In genomic region chr2:33753630-33754316, GRCm38 (mm10) we compare ENCODE assay signal across 8 mouse cellular contexts.
DNase-seq lines count a peak whose midpoint lies in the region; ATAC-seq and TF ChIP-seq lines count a peak whose summit lies in the region.

No protein-coding gene starts in this region.

- peak; percentile 13 to 66 for DNase-seq in urinary bladder, adult 18-20 months (ENCODE audit: low spot score in 2 of 2)
- no peak for DNase-seq in urinary bladder, adult 2 months (ENCODE audit: low spot score)
- peak; percentile 67 for DNase-seq in forebrain, embryonic 10.5 days (ENCODE audit: extremely low spot score, low spot score)
- DNase-seq in testis, postnatal 10 days (ENCODE audit: low spot score), result peak; percentile 80

- no peak overlapping the region for H3K9ac ChIP-seq in heart, embryonic 11.5 days (ENCODE audit: low read depth, low read length)
- peak overlapping the region; percentile 28 for H3K9ac ChIP-seq in kidney, embryonic 14.5 days (ENCODE audit: low read depth, low read length)
- H3K9ac ChIP-seq in limb, embryonic 13.5 days, result peak overlapping the region; percentile 53; the same call in 1 of the 2 replicates

- peak overlapping the region; percentile 81 for H3K27ac ChIP-seq in forebrain, embryonic 10.5 days
- H3K27ac ChIP-seq in heart, embryonic 11.5 days (ENCODE audit: low read depth, low read length), result no peak overlapping the region; the same call in 1 of the 2 replicates
- peak overlapping the region; percentile 48; the same call in 1 of the 2 replicates for H3K27ac ChIP-seq in kidney, embryonic 14.5 days (ENCODE audit: low read depth, low read length)
- H3K27ac ChIP-seq in limb, embryonic 13.5 days, result peak overlapping the region; percentile 85

- H3K4me3 ChIP-seq in forebrain, embryonic 10.5 days, result no peak overlapping the region; the same call in 1 of the 2 replicates
- no peak overlapping the region for H3K4me3 ChIP-seq in heart, embryonic 11.5 days (ENCODE audit: low read depth, low read length)
- no peak overlapping the region for H3K4me3 ChIP-seq in kidney, embryonic 14.5 days (ENCODE audit: low read length)
- H3K4me3 ChIP-seq in limb, embryonic 13.5 days, result no peak overlapping the region
- H3K4me3 ChIP-seq in myocyte, result no peak overlapping the region

- 32% methylated on average over 15 of the region's 15 CpGs for WGBS in forebrain, embryonic 10.5 days
- 36% methylated on average over 15 of the region's 15 CpGs for WGBS in heart, embryonic 11.5 days (ENCODE audit: insufficient replicate concordance)
- 17% methylated on average over 15 of the region's 15 CpGs for WGBS in kidney, embryonic 14.5 days
- 16% methylated on average over 15 of the region's 15 CpGs for WGBS in limb, embryonic 13.5 days

- peaks cover 57% of the 10 kb centered on the region for H3K4me1 ChIP-seq in forebrain, embryonic 10.5 days
- peaks cover 22% of the 10 kb centered on the region for H3K4me1 ChIP-seq in heart, embryonic 11.5 days (ENCODE audit: control insufficient read depth, insufficient read depth, low read length)
- H3K4me1 ChIP-seq in kidney, embryonic 14.5 days (ENCODE audit: control insufficient read depth, insufficient read depth, low read length), result peaks cover 21% of the 10 kb centered on the region
- H3K4me1 ChIP-seq in limb, embryonic 13.5 days, result peaks cover 51% of the 10 kb centered on the region

- no peak overlapping the region for H3K4me2 ChIP-seq in heart, embryonic 11.5 days
- H3K4me2 ChIP-seq in kidney, embryonic 14.5 days (replicated peaks; ENCODE audit: low read depth, low read length), result peak overlapping the region; percentile 8; the same call in 1 of the 2 replicates
- peak overlapping the region; percentile 34 for H3K4me2 ChIP-seq in limb, embryonic 13.5 days (replicated peaks)
- H3K4me2 ChIP-seq in myocyte (ENCODE audit: low read depth), result peak overlapping the region; percentile 67

- H3K9me3 ChIP-seq in forebrain, embryonic 10.5 days, result no peaks in the 10 kb centered on the region
- no peaks in the 10 kb centered on the region for H3K9me3 ChIP-seq in heart, embryonic 11.5 days (replicated peaks; ENCODE audit: control insufficient read depth, low read length)
- no peaks in the 10 kb centered on the region for H3K9me3 ChIP-seq in kidney, embryonic 14.5 days (ENCODE audit: control insufficient read depth, low read length)
- no peaks in the 10 kb centered on the region; the same call in 1 of the 2 replicates for H3K9me3 ChIP-seq in limb, embryonic 13.5 days

- no peak overlapping the region for H3ac ChIP-seq in myocyte (ENCODE audit: control insufficient read depth, insufficient read length)

- H3K36me3 ChIP-seq in forebrain, embryonic 10.5 days (replicated peaks), result peaks cover 27% of the 10 kb centered on the region
- H3K36me3 ChIP-seq in heart, embryonic 11.5 days (ENCODE audit: control insufficient read depth, insufficient read depth, low read length), result no peaks in the 10 kb centered on the region
- H3K36me3 ChIP-seq in kidney, embryonic 14.5 days (ENCODE audit: control insufficient read depth, insufficient read depth, low read length), result peaks cover 18% of the 10 kb centered on the region; the same call in 1 of the 2 replicates
- peaks cover 26% of the 10 kb centered on the region for H3K36me3 ChIP-seq in limb, embryonic 13.5 days
- no peaks in the 10 kb centered on the region for H3K36me3 ChIP-seq in myocyte (ENCODE audit: control insufficient read depth, insufficient read depth)

- peaks cover 15% of the 10 kb centered on the region; the same call in 1 of the 2 replicates for H3K27me3 ChIP-seq in forebrain, embryonic 10.5 days (ENCODE audit: poor library complexity, severe bottlenecking)
- H3K27me3 ChIP-seq in heart, embryonic 11.5 days (ENCODE audit: control insufficient read depth, insufficient read depth, low read length), result no peaks in the 10 kb centered on the region
- no peaks in the 10 kb centered on the region for H3K27me3 ChIP-seq in kidney, embryonic 14.5 days (ENCODE audit: control insufficient read depth, insufficient read depth, low read length)
- H3K27me3 ChIP-seq in limb, embryonic 13.5 days, result no peaks in the 10 kb centered on the region
- no peaks in the 10 kb centered on the region for H3K27me3 ChIP-seq in myocyte (ENCODE audit: control insufficient read depth, insufficient read depth, insufficient read length)

- ATAC-seq in heart, embryonic 11.5 days (replicated peaks; ENCODE audit: insufficient number of reproducible peaks, low FRiP score, low TSS enrichment), result peak; percentile 57
- peak; percentile 78 for ATAC-seq in kidney, embryonic 14.5 days (ENCODE audit: low FRiP score, low TSS enrichment)
- ATAC-seq in limb, embryonic 13.5 days (ENCODE audit: low FRiP score, low read depth), result peak; percentile 85

- H3K79me2 ChIP-seq in myocyte (ENCODE audit: control insufficient read depth, insufficient read depth), result no peaks in the 10 kb centered on the region

- TF ChIP-seq POLR2A in myocyte (IDR thresholded peaks at IDR 0.05; ENCODE audit: insufficient read length, low read depth), result peak; percentile 40

TF ChIP-seq in myocyte, 11 proteins besides CTCF, POLR2A, EP300 and RAD21:
- TF ChIP-seq MYOG (IDR thresholded peaks at IDR 0.05; ENCODE audit: control insufficient read depth in 1 of 3, insufficient read depth in 1 of 3, insufficient read length in 2 of 3, low read depth in 2 of 3) (peak in 1 of 3 experiments; percentile 35), USF1 (IDR thresholded peaks at IDR 0.05; ENCODE audit: low read depth) (no peak), REST (IDR thresholded peaks at IDR 0.05; ENCODE audit: insufficient read depth, insufficient read length) (no peak), CEBPB (IDR thresholded peaks at IDR 0.05; ENCODE audit: insufficient read depth, poor library complexity, severe bottlenecking) (peak; percentile 57; the same call in 1 of the 2 replicates), MYOD1 (IDR thresholded peaks at IDR 0.05; ENCODE audit: control insufficient read depth in 1 of 3, insufficient read length in 2 of 3, low read depth in 2 of 3) (peak in 2 of 3 experiments; percentile 48 to 50), POLR2AphosphoS2 (IDR thresholded peaks at IDR 0.05; ENCODE audit: insufficient read length, low read depth) (no peak), TCF12 (IDR thresholded peaks at IDR 0.05; ENCODE audit: insufficient read depth, poor library complexity, severe bottlenecking) (no peak), TCF3 (IDR thresholded peaks at IDR 0.05; ENCODE audit: insufficient read length, low read depth) (no peak)
